Mouse (Mus musculus) CH12.LX (cell line): ENCODE measurements around the gene Gm20388. TPM values are rescaled to one million over a fixed set of nuclear protein-coding genes. Genes with fewer than 3 reads are reported as not detected.

Experiments used
- DNase-seq: peaks from one replicate; pipeline ENCODE4 v3.0.0-alpha.2; 2013; ENCODE audit errors: extremely low read depth
- H3K27ac ChIP-seq: 2 replicates; pipeline ENCODE4 v1.5.1; 2012; ENCODE audit warnings: low read depth, mild to moderate bottlenecking, control low read depth, moderate library complexity; ENCODE audit not compliant: insufficient read depth
- H3K27me3 ChIP-seq: replicated peaks from 2 replicates; pipeline ENCODE3; 2012; ENCODE audit warnings: inconsistent platforms
- H3K36me3 ChIP-seq, 2 experiments: replicated peaks in 1 of 2; 2 replicates each; pipeline versions ENCODE3 to v1.6.1; 2012; ENCODE audit warnings: inconsistent platforms in 1 of 2, low read length in 1 of 2, mild to moderate bottlenecking in 1 of 2, mixed read lengths in 1 of 2, moderate library complexity in 1 of 2; ENCODE audit not compliant: control insufficient read depth in 1 of 2, insufficient read depth in 1 of 2
- H3K4me1 ChIP-seq, 2 experiments: 2 replicates each; pipeline ENCODE4 v1.6.1; 2012; ENCODE audit warnings: inconsistent platforms in 1 of 2, moderate library complexity in 1 of 2; ENCODE audit not compliant: insufficient read depth in 2 of 2, control insufficient read depth in 1 of 2
- H3K4me2 ChIP-seq: 2 replicates; pipeline ENCODE4 v1.6.1; 2012; ENCODE audit warnings: low read depth, mild to moderate bottlenecking, control low read depth; ENCODE audit not compliant: poor library complexity, insufficient read depth, severe bottlenecking
- H3K4me3 ChIP-seq, 3 experiments: fragments of 150-350 bp in 1 of 3; sonication (generic) in 1 of 3; replicated peaks in 1 of 3; 2 replicates each; pipeline versions ENCODE3 to v1.5.1; 2011 to 2012; ENCODE audit warnings: low read depth in 2 of 3, low read length in 2 of 3, mild to moderate bottlenecking in 2 of 3, moderate library complexity in 2 of 3, control low read depth in 1 of 3, improper control_type of control experiment in 1 of 3, inconsistent platforms in 1 of 3, mixed read lengths in 1 of 3; ENCODE audit not compliant: poor library complexity in 1 of 3
- H3K79me2 ChIP-seq: replicated peaks from 2 replicates; pipeline ENCODE4 v1.6.1; 2012; ENCODE audit warnings: mild to moderate bottlenecking, moderate library complexity; ENCODE audit not compliant: control insufficient read depth, poor library complexity, insufficient read depth, severe bottlenecking; ENCODE audit errors: extremely low read depth
- H3K9ac ChIP-seq: 2 replicates; pipeline ENCODE4 v1.6.1; 2012; ENCODE audit warnings: low read depth, mild to moderate bottlenecking, control low read depth, moderate library complexity; ENCODE audit not compliant: insufficient read depth
- H3K9me3 ChIP-seq: replicated peaks from 2 replicates; pipeline ENCODE3; 2012; ENCODE audit warnings: low read length, inconsistent platforms, mixed read lengths
- CHD1 ChIP-seq: IDR thresholded peaks from 2 replicates; pipeline ENCODE4 v1.6.1; 2012; ENCODE audit warnings: low read depth, low read length, improper control_type of control experiment, inconsistent platforms
- CHD2 ChIP-seq: IDR thresholded peaks from 2 replicates; pipeline ENCODE4 v1.6.1; 2011; ENCODE audit warnings: low read length, improper control_type of control experiment
- ELF1 ChIP-seq: IDR thresholded peaks from 2 replicates; pipeline ENCODE4 v1.6.1; 2014; ENCODE audit warnings: low read depth, mild to moderate bottlenecking, inconsistent platforms, low read length, improper control_type of control experiment
- EP300 ChIP-seq: IDR thresholded peaks from 2 replicates; pipeline ENCODE4 v1.6.1; 2011; ENCODE audit warnings: low read length, improper control_type of control experiment
- IRF4 ChIP-seq: IDR thresholded peaks from 2 replicates; pipeline ENCODE4 v1.6.1; 2014; ENCODE audit warnings: low read depth, mild to moderate bottlenecking, inconsistent platforms, low read length, improper control_type of control experiment
- JUN ChIP-seq: IDR thresholded peaks from 2 replicates; pipeline ENCODE4 v1.6.1; 2011; ENCODE audit warnings: low read depth, mild to moderate bottlenecking, low read length, improper control_type of control experiment, moderate library complexity; ENCODE audit not compliant: insufficient read depth
- KAT2A ChIP-seq: IDR thresholded peaks from 2 replicates; pipeline ENCODE4 v1.6.1; 2012; ENCODE audit warnings: low read length, improper control_type of control experiment, inconsistent platforms; ENCODE audit not compliant: insufficient replicate concordance
- MAZ ChIP-seq: IDR thresholded peaks from 2 replicates; pipeline ENCODE4 v1.6.1; 2012; ENCODE audit warnings: low read depth, mild to moderate bottlenecking, inconsistent platforms, low read length, improper control_type of control experiment, moderate library complexity
- MEF2A ChIP-seq: IDR thresholded peaks from 2 replicates; pipeline ENCODE4 v1.6.1; 2014; ENCODE audit warnings: low read depth, mild to moderate bottlenecking, inconsistent platforms, low read length, improper control_type of control experiment, borderline replicate concordance
- MYC ChIP-seq: IDR thresholded peaks from 2 replicates; pipeline ENCODE4 v1.6.1; 2011; ENCODE audit warnings: low read depth, mild to moderate bottlenecking, improper control_type of control experiment, low read length
- PAX5 ChIP-seq: IDR thresholded peaks from 2 replicates; pipeline ENCODE4 v1.6.1; 2012; ENCODE audit warnings: low read length, inconsistent platforms, mixed read lengths
- RCOR1 ChIP-seq: conservative IDR thresholded peaks from 2 replicates; pipeline ENCODE4 v1.6.1; 2012; ENCODE audit warnings: low read depth, mild to moderate bottlenecking, inconsistent platforms, low read length, improper control_type of control experiment
- SMC3 ChIP-seq: IDR thresholded peaks from 2 replicates; pipeline ENCODE4 v1.6.1; 2011; ENCODE audit warnings: low read depth, low read length, improper control_type of control experiment
- TCF12 ChIP-seq: IDR thresholded peaks from 2 replicates; pipeline ENCODE4 v1.6.1; 2014; ENCODE audit warnings: low read depth, mild to moderate bottlenecking, inconsistent platforms, low read length, improper control_type of control experiment
- ZC3H11A ChIP-seq: IDR thresholded peaks from 2 replicates; pipeline ENCODE4 v1.6.1; 2012; ENCODE audit warnings: low read depth, mild to moderate bottlenecking, inconsistent platforms, low read length, improper control_type of control experiment
- ZKSCAN1 ChIP-seq: IDR thresholded peaks from 2 replicates; pipeline ENCODE4 v1.6.1; 2012; ENCODE audit warnings: low read depth, inconsistent platforms, low read length, improper control_type of control experiment, borderline replicate concordance
- ZNF384 ChIP-seq: IDR thresholded peaks from 2 replicates; pipeline ENCODE4 v1.6.1; 2012; ENCODE audit warnings: low read depth, low read length, improper control_type of control experiment, inconsistent platforms
- dilution Hi-C: fragments of 300-500 bp; cut with MboI; formaldehyde crosslinking; loops from 2 replicates; pipeline ENCODE4 v1.14.3; 2020; ENCODE audit warnings: low sequenced_read_pairs; ENCODE audit not compliant: extremely low pct_unique_long_range_greater_than_20kb, extremely low pct_ligation_motif_present
- in situ Hi-C: fragments of 300-500 bp; cut with MboI; formaldehyde crosslinking; loops from 3 replicates; pipeline ENCODE4 v1.14.3; 2019; ENCODE audit warnings: low sequenced_read_pairs, low pct_ligation_motif_present, low pct_unique_long_range_greater_than_20kb, mixed read lengths
- polyA plus RNA-seq: library from polyadenylated mRNA; unstranded; fragments of >175 nt; gene quantifications from 2 replicates; pipeline ENCODE4 v1.2.1, GENCODE M21; 2012; ENCODE audit warnings: low read depth; ENCODE audit not compliant: insufficient read length
- total RNA-seq, 2 experiments: library from RNA; depleted of rRNA; stranded (reverse); fragments of 300-350 nt in 1 of 2; fragments of >200 nt in 1 of 2; gene quantifications; 2 replicates each; pipeline ENCODE4 v1.2.3; 2012 to 2014

The Gm20388 gene
- total and polyA plus RNA-seq, 3 experiments: 14.8 to 26.3 (median 22.2) TPM

DNA sequence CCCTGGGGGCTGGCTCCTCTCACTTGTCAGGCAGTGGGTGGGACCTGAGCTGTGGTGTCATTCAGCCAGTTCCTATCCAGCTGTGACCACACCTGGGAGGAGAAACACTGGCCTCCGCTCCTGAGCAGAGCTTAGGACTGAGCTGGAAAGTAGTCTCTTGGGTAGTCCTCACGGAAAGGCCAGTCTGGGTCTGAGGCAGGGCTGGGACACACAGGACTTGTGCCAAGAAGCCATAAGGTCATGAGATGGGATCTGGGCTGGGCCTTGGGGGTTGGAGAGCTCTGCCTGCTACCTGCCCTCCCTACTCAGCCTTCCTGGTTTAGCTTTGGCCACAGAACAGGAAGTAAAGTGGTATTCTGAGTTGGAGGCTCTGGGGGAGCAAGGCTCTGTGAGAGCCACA lies 2716.3 kb downstream of the Gm20388 start:
- no peaks in the 10 kb centered on the region for H3K79me2 ChIP-seq
- dilution Hi-C loops: no loop called here
- peaks cover 24 to 41% of the 10 kb centered on the region in 2 experiments for H3K36me3 ChIP-seq
- no peak overlapping the region for H3K4me3 ChIP-seq
- H3K27ac ChIP-seq: no peak overlapping the region
- no peak overlapping the region for H3K9ac ChIP-seq
- TF ChIP-seq TCF12 (peak; percentile 13; the same call in 1 of the 2 replicates), MAZ (no peak), MYC (no peak), JUN (no peak), PAX5 (no peak), MEF2A (no peak)
- in situ Hi-C loops: no loop called here
- DNase-seq: peak; percentile 35
- no peak overlapping the region for H3K4me2 ChIP-seq
- H3K4me1 ChIP-seq: peaks cover 10 to 36% of the 10 kb centered on the region in 2 experiments
- no peaks in the 10 kb centered on the region for H3K9me3 ChIP-seq
- no peaks in the 10 kb centered on the region for H3K27me3 ChIP-seq

DNA sequence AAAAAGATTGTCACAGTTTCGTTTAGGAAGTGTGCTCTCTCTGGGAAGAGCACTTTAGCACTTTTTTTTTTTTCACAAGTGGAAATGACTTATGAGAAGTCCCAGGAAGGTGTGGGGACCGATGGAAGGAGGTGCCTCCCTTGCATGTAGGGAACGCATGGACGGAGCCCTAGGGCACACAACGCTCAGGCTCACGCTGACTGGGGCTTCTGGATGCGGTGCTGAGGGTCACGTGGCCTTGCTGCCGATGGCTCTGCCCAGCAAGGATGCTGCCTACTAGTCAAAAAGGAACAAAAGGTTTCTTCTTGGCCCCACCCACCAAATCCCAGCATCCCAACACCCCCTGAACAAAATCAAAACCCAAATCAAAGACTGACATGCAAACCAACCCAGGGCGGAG lies 2718.7 kb downstream of the Gm20388 start:
- Histone ChIP-seq H3K36me3 (peaks cover 41 to 63% of the 10 kb centered on the region in 2 experiments), H3K9ac (no peak overlapping the region), H3K4me1 (peaks cover 10 to 26% of the 10 kb centered on the region in 2 experiments), H3K9me3 (no peaks in the 10 kb centered on the region), H3K79me2 (no peaks in the 10 kb centered on the region), H3K4me3 (no peak overlapping the region), H3K27ac (no peak overlapping the region), H3K27me3 (no peaks in the 10 kb centered on the region), H3K4me2 (no peak overlapping the region)
- in situ Hi-C loops: no loop called here
- TF ChIP-seq MAZ (no peak), EP300 (no peak), ZC3H11A (no peak), ZNF384 (no peak), CHD2 (no peak)
- no peak for DNase-seq
- dilution Hi-C loops: no loop called here

- Histone ChIP-seq H3K79me2 (no peaks in the 10 kb centered on the region), H3K4me1 (peaks cover 10 to 17% of the 10 kb centered on the region in 2 experiments), H3K9ac (no peak overlapping the region), H3K4me2 (no peak overlapping the region), H3K27me3 (no peaks in the 10 kb centered on the region), H3K4me3 (no peak overlapping the region), H3K27ac (no peak overlapping the region), H3K9me3 (no peaks in the 10 kb centered on the region), H3K36me3 (peaks cover 54 to 76% of the 10 kb centered on the region in 2 experiments)
- TF ChIP-seq ZKSCAN1: no peak
- TF ChIP-seq ELF1: no peak
- no peak for TF ChIP-seq SMC3
- no peak for TF ChIP-seq CHD1
- no peak for TF ChIP-seq RCOR1
- TF ChIP-seq JUN: no peak
- no peak for TF ChIP-seq KAT2A
- no peak for TF ChIP-seq IRF4
- no peak for DNase-seq
- in situ Hi-C loops: no loop called here
- dilution Hi-C loops: no loop called here
These were observed 2720.1 kb downstream of the Gm20388 start for GRCm38 (mm10) chr8:122630696-122631095.
